Mouse (Mus musculus): ENCODE data around the gene Scn10a. TPM values are rescaled to one million over a fixed set of nuclear protein-coding genes. Genes with fewer than 3 reads are reported as not detected.

Gene Scn10a
- polyA plus RNA-seq (2017; shearing (Covaris generic)) = 0.07 TPM

GRCm38 (mm10) chr9:119719222-119719621 is at the start of gene Scn10a:
Gene Scn10a, minus strand, starts transcription at chr9:119719322.

GRCm38 (mm10) chr9:119578636-119579438 is 140.3 kb downstream of the Scn10a start, which contains the start of gene Scn5a:
Gene Scn5a, minus strand, starts transcription at chr9:119579016.

Other genes with a start within 250 kb of the Scn10a start
- gene Scn5a, start 140.3 kb downstream of the Scn10a start, polyA plus RNA-seq (2017; shearing (Covaris generic)) = 0.35 TPM
- 0.68 TPM for gene Scn11a, start 106.1 kb upstream of the Scn10a start, polyA plus RNA-seq (2017; shearing (Covaris generic))
- gene Wdr48, start 175.6 kb upstream of the Scn10a start, polyA plus RNA-seq (2017; shearing (Covaris generic)) = 58.3 TPM
- gene Gorasp1, start 218.2 kb upstream of the Scn10a start, polyA plus RNA-seq (2017; shearing (Covaris generic)) = 13.8 TPM
- not detected for gene Ttc21a, start 218.3 kb upstream of the Scn10a start, polyA plus RNA-seq (2017; shearing (Covaris generic))

Measured in CD4-positive, CD25-positive, alpha-beta regulatory T cell (primary cell).